Mouse (Mus musculus) testis, adult 2 months (tissue): ENCODE data around the gene Ccr2.

Source experiments
- CTCF ChIP-seq: fragments of 200-500 bp; IDR thresholded peaks from 2 replicates; pipeline ENCODE4 v1.5.1; 2012; ENCODE audit warnings: low read depth, mild to moderate bottlenecking, inconsistent platforms, low read length, moderate library complexity; ENCODE audit not compliant: control insufficient read depth, insufficient read depth, insufficient replicate concordance
- POLR2A ChIP-seq: fragments of 200-500 bp; IDR thresholded peaks from 2 replicates; pipeline ENCODE4 v1.6.1; 2012; ENCODE audit warnings: low read depth, mild to moderate bottlenecking, inconsistent platforms, low read length, moderate library complexity; ENCODE audit not compliant: control insufficient read depth

- TF ChIP-seq POLR2A (no peak), CTCF (no peak)
Measured at GRCm38 (mm10) chr9:124126373-124126772, 24.6 kb downstream of the Ccr2 start.
